ENCODE assay signal across 18 mouse cellular contexts in the genomic region with DNA sequence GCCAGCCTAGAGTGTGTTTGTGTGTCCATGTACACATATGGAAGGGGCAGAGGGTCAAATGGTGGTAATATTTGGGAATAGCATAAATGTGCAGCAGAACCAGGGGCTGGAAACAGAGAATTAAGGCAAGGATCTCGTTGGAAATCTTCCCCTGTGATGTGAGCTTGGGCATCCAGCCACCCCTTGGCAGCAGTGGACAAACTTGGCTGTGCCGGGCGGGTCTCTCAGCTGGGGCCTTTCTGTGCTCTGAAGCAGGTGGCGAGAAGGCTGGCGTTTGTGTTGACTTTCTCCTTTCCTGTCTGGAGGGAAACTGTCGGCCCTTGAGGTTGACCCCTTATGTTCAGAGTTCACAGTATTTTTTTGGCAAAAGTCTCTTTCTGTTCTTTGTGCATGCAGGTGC.
DNase-seq lines count a peak whose midpoint lies in the region; ATAC-seq and TF ChIP-seq lines count a peak whose summit lies in the region.
"Had no signal": no experiment of that assay in that cellular context is flagged by ENCODE, and none has a peak within 500 bp of the region (broad histone marks: within the 10 kb centered on the region; RNA-seq: fewer than 3 reads in every experiment).

No protein-coding gene starts in this region.

- 10% methylated on average over 6 of the region's 6 CpGs for WGBS in cerebellum, adult 2 months
- 49% methylated on average over 6 of the region's 6 CpGs for WGBS in hindbrain, postnatal 0 days
- WGBS in hindbrain, embryonic 16.5 days, result 54% methylated on average over 6 of the region's 6 CpGs

- no peak for TF ChIP-seq CTCF in cerebellum, adult 2 months (IDR thresholded peaks at IDR 0.05; ENCODE audit: borderline replicate concordance, insufficient read depth, low read depth, low read length)
- no peak for TF ChIP-seq CTCF in hindbrain, postnatal 0 days (IDR thresholded peaks at IDR 0.05; ENCODE audit: low read depth)

- no peak overlapping the region for H3K9ac ChIP-seq in hindbrain, postnatal 0 days (replicated peaks; ENCODE audit: low read length)
- H3K9ac ChIP-seq in hindbrain, embryonic 16.5 days (ENCODE audit: low read depth, low read length), result no peak overlapping the region
- H3K9ac ChIP-seq: embryonic facial prominence, embryonic 13.5 days had no signal

- no peaks in the 10 kb centered on the region for H3K36me3 ChIP-seq in hindbrain, postnatal 0 days (ENCODE audit: insufficient read depth, low read length)
- no peaks in the 10 kb centered on the region for H3K36me3 ChIP-seq in hindbrain, embryonic 16.5 days (ENCODE audit: control insufficient read depth, insufficient read depth, low read length)
- H3K36me3 ChIP-seq: embryonic facial prominence, embryonic 13.5 days; heart, embryonic 10.5 days had no signal

- peak; percentile 20 to 23 for DNase-seq in cerebellum, adult 2 months
- no peak for DNase-seq in cerebellum, adult 9-11 months
- peak; percentile 78 for DNase-seq in hindbrain, postnatal 0 days (ENCODE audit: low spot score)
- peak; percentile 74 to 84 for DNase-seq in right cerebral cortex, postnatal 10 days (ENCODE audit: low spot score in 2 of 2)
- DNase-seq in right cerebral cortex, postnatal 36 days (ENCODE audit: low spot score in 2 of 2), result no peak
- DNase-seq in left cerebral cortex, postnatal 4 days, result peak; percentile 91
- DNase-seq in urinary bladder, postnatal 36 days (ENCODE audit: low spot score in 2 of 2), result no peak
- DNase-seq: adrenal gland, postnatal 36 days; gastrocnemius, postnatal 14 days; heart, postnatal 4 days; lung, postnatal 14 days; retina, postnatal 1 day; thymus, postnatal 36 days had no signal

- no peak overlapping the region for H3K27ac ChIP-seq in cerebellum, adult 2 months (ENCODE audit: insufficient read depth, low read length)
- H3K27ac ChIP-seq in hindbrain, postnatal 0 days, result no peak overlapping the region
- H3K27ac ChIP-seq in hindbrain, embryonic 16.5 days (ENCODE audit: low read depth, low read length), result no peak overlapping the region
- H3K27ac ChIP-seq: embryonic facial prominence, embryonic 13.5 days; heart, embryonic 10.5 days had no signal

- ATAC-seq in hindbrain, postnatal 0 days, result no peak
- no peak for ATAC-seq in hindbrain, embryonic 16.5 days

- no peak overlapping the region for H3K4me2 ChIP-seq in hindbrain, postnatal 0 days (ENCODE audit: low read depth, low read length)
- no peak overlapping the region for H3K4me2 ChIP-seq in hindbrain, embryonic 16.5 days (ENCODE audit: low read length)
- H3K4me2 ChIP-seq: embryonic facial prominence, embryonic 13.5 days had no signal

- H3K4me3 ChIP-seq in cerebellum, adult 2 months (replicated peaks; ENCODE audit: insufficient read depth, low read depth, low read length), result no peak overlapping the region
- H3K4me3 ChIP-seq in hindbrain, postnatal 0 days (ENCODE audit: low read length), result no peak overlapping the region
- H3K4me3 ChIP-seq in hindbrain, embryonic 16.5 days (ENCODE audit: low read length), result no peak overlapping the region
- H3K4me3 ChIP-seq: embryonic facial prominence, embryonic 13.5 days; heart, embryonic 10.5 days; myocyte had no signal

- no peaks in the 10 kb centered on the region for H3K9me3 ChIP-seq in hindbrain, postnatal 0 days (ENCODE audit: low read length)
- H3K9me3 ChIP-seq in hindbrain, embryonic 16.5 days (ENCODE audit: control insufficient read depth, low read length), result no peaks in the 10 kb centered on the region
- H3K9me3 ChIP-seq: embryonic facial prominence, embryonic 13.5 days had no signal

- intact Hi-C loops in left cerebral cortex, postnatal 4 days (cut with DNase I), result no loop called here

- TF ChIP-seq POLR2A in cerebellum, adult 2 months (IDR thresholded peaks at IDR 0.05; ENCODE audit: borderline replicate concordance, insufficient read depth, low read length), result no peak

- 0 out of 2 replicates have a peak, but pooled peaks cover 4% of the 10 kb centered on the region for H3K4me1 ChIP-seq in cerebellum, adult 2 months (ENCODE audit: control insufficient read depth, insufficient read depth, low read length)
- H3K4me1 ChIP-seq in hindbrain, postnatal 0 days (ENCODE audit: insufficient read depth, low read length), result no peaks in the 10 kb centered on the region
- peaks cover 2% of the 10 kb centered on the region; the same call in 1 of the 2 replicates for H3K4me1 ChIP-seq in hindbrain, embryonic 16.5 days (ENCODE audit: control insufficient read depth, insufficient read depth, low read depth, low read length)
- H3K4me1 ChIP-seq: embryonic facial prominence, embryonic 13.5 days; heart, embryonic 10.5 days had no signal

- no peaks in the 10 kb centered on the region for H3K27me3 ChIP-seq in cerebellum, adult 2 months (ENCODE audit: control insufficient read depth, insufficient read depth, low read length)
- H3K27me3 ChIP-seq in hindbrain, postnatal 0 days (ENCODE audit: insufficient read depth, low read length), result no peaks in the 10 kb centered on the region
- H3K27me3 ChIP-seq in hindbrain, embryonic 16.5 days (replicated peaks; ENCODE audit: control insufficient read depth, insufficient read depth, low read length), result no peaks in the 10 kb centered on the region
- H3K27me3 ChIP-seq: CH12.LX; embryonic facial prominence, embryonic 13.5 days had no signal

Comparison
In these comparisons a context has a peak if more than half of its experiments do, and no peak if none do; other contexts are left out.
1. DNase-seq: peak in cerebellum, adult 2 months (2 of 2), hindbrain, postnatal 0 days (single experiment), right cerebral cortex, postnatal 10 days (2 of 2) and left cerebral cortex, postnatal 4 days (single experiment); none in cerebellum, adult 9-11 months (single experiment), right cerebral cortex, postnatal 36 days (0 of 2) and urinary bladder, postnatal 36 days (0 of 2).